Mouse (Mus musculus) lung, embryonic 14.5 days (tissue): ENCODE data around the gene Fam208b. TPM values are rescaled to one million over a fixed set of nuclear protein-coding genes. Genes with fewer than 3 reads are reported as not detected.

ENCODE experiments used
- ATAC-seq: fragments of 200-750 bp; cut with Nextera tagmentation; 2 replicates; pipeline ENCODE4 v1.8.0; 2017; ENCODE audit warnings: mild to moderate bottlenecking, moderate TSS enrichment, moderate library complexity; ENCODE audit not compliant: insufficient read depth
- DNase-seq: peaks from one replicate; pipeline ENCODE4 v3.0.0-alpha.2; 2015
- H3K27ac ChIP-seq: fragments of 300-500 bp; sonication (generic); 2 replicates; pipeline ENCODE4 v1.5.1; 2014; ENCODE audit warnings: low read depth, mild to moderate bottlenecking, moderate library complexity
- H3K27me3 ChIP-seq: fragments of 300-500 bp; sonication (generic); 2 replicates; pipeline ENCODE4 v1.6.1; 2014; ENCODE audit warnings: low read length, control low read depth; ENCODE audit not compliant: insufficient read depth
- H3K36me3 ChIP-seq: fragments of 300-500 bp; sonication (generic); 2 replicates; pipeline ENCODE4 v1.6.1; 2014; ENCODE audit warnings: control low read depth; ENCODE audit not compliant: insufficient read depth
- H3K4me1 ChIP-seq: fragments of 300-500 bp; sonication (generic); 2 replicates; pipeline ENCODE4 v1.6.1; 2014; ENCODE audit warnings: antibody characterized with exemption, control low read depth; ENCODE audit not compliant: insufficient read depth
- H3K4me2 ChIP-seq: fragments of 300-500 bp; sonication (generic); 2 replicates; pipeline ENCODE4 v1.6.1; 2014; ENCODE audit warnings: mild to moderate bottlenecking
- H3K4me3 ChIP-seq: fragments of 300-500 bp; sonication (generic); 2 replicates; pipeline ENCODE4 v1.5.1; 2014; ENCODE audit warnings: low read depth, low read length
- H3K9ac ChIP-seq: fragments of 300-500 bp; sonication (generic); 2 replicates; pipeline ENCODE4 v1.6.1; 2014
- H3K9me3 ChIP-seq: fragments of 300-500 bp; sonication (generic); 2 replicates; pipeline ENCODE4 v1.6.1; 2016; ENCODE audit warnings: low read depth, low read length, control low read depth
- CTCF ChIP-seq: IDR thresholded peaks from 2 replicates; pipeline ENCODE4 v1.5.1; 2016; ENCODE audit warnings: antibody characterized with exemption, low read depth
- WGBS: fragments of 180-500 bp; shearing (Covaris S2); extraction: QIAGEN DNeasy Blood & Tissue Kit; methylation state at CpG from one replicate; pipeline ENCODE4 v1.1.7; 2014; 5-methylcytosine and 5-hydroxymethylcytosine counted together
- polyA plus RNA-seq: library from polyadenylated mRNA; unstranded; fragments of >200 nt; fragmentation: Nextera tagmentation; extraction: Ambion mirVana; gene quantifications from 2 replicates; pipeline ENCODE4 v1.2.1, GENCODE M21; 2014

The Fam208b gene
- polyA plus RNA-seq, 1 experiment from 2014 or later, result 17.8 TPM

- no peak for TF ChIP-seq CTCF
- no peak overlapping the region for H3K4me2 ChIP-seq
- no peaks in the 10 kb centered on the region for H3K27me3 ChIP-seq
- no peaks in the 10 kb centered on the region for H3K4me1 ChIP-seq
- no peak overlapping the region for H3K9ac ChIP-seq
- no peak overlapping the region for H3K4me3 ChIP-seq
- no peak for ATAC-seq
- 68% methylated on average over 5 of the region's 5 CpGs for WGBS
- H3K27ac ChIP-seq, result no peak overlapping the region
- no peaks in the 10 kb centered on the region for H3K36me3 ChIP-seq
- H3K9me3 ChIP-seq, result no peaks in the 10 kb centered on the region
- no peak for DNase-seq
These were observed 31.6 kb upstream of the Fam208b start for GRCm38 (mm10) chr13:3642538-3642937.

- DNase-seq (peak; percentile 45), ATAC-seq (peak; percentile 19; the same call in 1 of the 2 replicates)
- 71% methylated on average over 9 of the region's 9 CpGs for WGBS
- Histone ChIP-seq H3K4me2 (no peak overlapping the region), H3K9ac (no peak overlapping the region), H3K4me3 (no peak overlapping the region), H3K27ac (no peak overlapping the region), H3K9me3 (no peaks in the 10 kb centered on the region), H3K27me3 (no peaks in the 10 kb centered on the region), H3K4me1 (no peaks in the 10 kb centered on the region), H3K36me3 (no peaks in the 10 kb centered on the region)
- peak; percentile 57 for TF ChIP-seq CTCF
These were observed 31.1 kb upstream of the Fam208b start for GRCm38 (mm10) chr13:3642049-3642448.

- Histone ChIP-seq H3K4me2 (peak overlapping the region; percentile 29; the same call in 1 of the 2 replicates), H3K4me3 (no peak overlapping the region), H3K9ac (peak overlapping the region; percentile 6; the same call in 1 of the 2 replicates), H3K27ac (peak overlapping the region; percentile 30; the same call in 1 of the 2 replicates), H3K27me3 (no peaks in the 10 kb centered on the region), H3K9me3 (no peaks in the 10 kb centered on the region), H3K4me1 (0 out of 2 replicates have a peak, but pooled peaks cover 3% of the 10 kb centered on the region), H3K36me3 (no peaks in the 10 kb centered on the region)
- DNase-seq (peak; percentile 64), ATAC-seq (peak; percentile 46; the same call in 1 of the 2 replicates)
- no peak for TF ChIP-seq CTCF
- 41% methylated on average over 11 of the region's 11 CpGs for WGBS
These were observed 25.9 kb upstream of the Fam208b start for GRCm38 (mm10) chr13:3636797-3637196.

DNA sequence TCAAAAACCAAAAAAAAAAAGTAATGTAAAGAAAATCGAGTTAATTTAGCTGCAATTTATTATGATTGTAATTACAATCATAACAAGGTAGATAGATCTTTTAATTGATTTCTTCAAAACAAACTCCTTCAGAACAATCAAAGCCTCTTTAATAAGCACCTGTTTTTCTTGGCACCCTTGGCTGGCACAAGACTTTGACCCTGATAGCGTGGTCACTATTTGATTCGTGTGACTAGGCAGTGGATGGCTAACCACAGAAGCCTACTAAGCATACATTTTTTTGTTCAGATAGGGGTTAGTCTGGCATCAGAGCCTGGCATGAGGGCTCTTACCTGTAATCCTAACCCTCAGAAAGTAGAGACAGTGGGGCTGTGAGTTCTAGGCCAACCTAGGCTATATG lies 24.2 kb upstream of the Fam208b start:
- H3K9ac ChIP-seq, result no peak overlapping the region
- no peak overlapping the region for H3K4me3 ChIP-seq
- TF ChIP-seq CTCF, result no peak
- no peaks in the 10 kb centered on the region for H3K36me3 ChIP-seq
- no peak overlapping the region for H3K27ac ChIP-seq
- 92% methylated on average over 3 of the region's 3 CpGs for WGBS
- no peaks in the 10 kb centered on the region for H3K9me3 ChIP-seq
- ATAC-seq (no peak), DNase-seq (no peak)
- H3K4me1 ChIP-seq, result 0 out of 2 replicates have a peak, but pooled peaks cover 3% of the 10 kb centered on the region
- no peaks in the 10 kb centered on the region for H3K27me3 ChIP-seq
- no peak overlapping the region for H3K4me2 ChIP-seq

- Histone ChIP-seq H3K27ac (no peak within 1 kb of the TSS; the same call in 1 of the 2 replicates), H3K27me3 (no peaks in the 10 kb centered on the region), H3K9me3 (no peaks in the 10 kb centered on the region), H3K4me1 (0 out of 2 replicates have a peak, but pooled peaks cover 3% of the 10 kb centered on the region), H3K4me2 (peak within 1 kb of the TSS; percentile 81), H3K4me3 (peak within 1 kb of the TSS; percentile 63), H3K9ac (peak within 1 kb of the TSS; percentile 66), H3K36me3 (no peaks in the 10 kb centered on the region)
- DNase-seq, result peak; percentile 89
- WGBS, result under 1% methylated on average over 47 of the region's 47 CpGs
- peak; percentile 95 for ATAC-seq
- TF ChIP-seq CTCF, result peak; percentile 22; the same call in 1 of the 2 replicates
These were observed 23.2 kb upstream of the Fam208b start, which contains the start of gene Asb13 for GRCm38 (mm10) chr13:3633895-3634811. TSS of gene Asb13 (plus strand) at chr13:3634032.

GRCm38 (mm10) chr13:3633131-3633530 lies 22.2 kb upstream of the Fam208b start:
- Histone ChIP-seq H3K4me1 (0 out of 2 replicates have a peak, but pooled peaks cover 3% of the 10 kb centered on the region), H3K27ac (no peak overlapping the region), H3K4me2 (peak overlapping the region; percentile 81; the same call in 1 of the 2 replicates), H3K36me3 (no peaks in the 10 kb centered on the region), H3K4me3 (no peak overlapping the region; the same call in 1 of the 2 replicates), H3K9me3 (no peaks in the 10 kb centered on the region), H3K9ac (no peak overlapping the region), H3K27me3 (no peaks in the 10 kb centered on the region)
- DNase-seq (no peak), ATAC-seq (no peak)
- TF ChIP-seq CTCF, result no peak
- 40% methylated on average over 6 of the region's 6 CpGs for WGBS

- Histone ChIP-seq H3K27ac (no peak overlapping the region), H3K4me2 (no peak overlapping the region), H3K9me3 (no peaks in the 10 kb centered on the region), H3K36me3 (no peaks in the 10 kb centered on the region), H3K4me1 (0 out of 2 replicates have a peak, but pooled peaks cover 3% of the 10 kb centered on the region), H3K9ac (no peak overlapping the region), H3K27me3 (no peaks in the 10 kb centered on the region), H3K4me3 (no peak overlapping the region)
- ATAC-seq (no peak), DNase-seq (no peak)
- WGBS, result 75% methylated on average over 9 of the region's 9 CpGs
- TF ChIP-seq CTCF, result no peak
These were observed 21.6 kb upstream of the Fam208b start for GRCm38 (mm10) chr13:3632551-3632950.
